Mouse (Mus musculus): ENCODE data around the gene Adgrg3. TPM values are rescaled to one million over a fixed set of nuclear protein-coding genes. Genes with fewer than 3 reads are reported as not detected.

Adgrg3 gene
- total and polyA plus RNA-seq, 3 experiments = 0.08 TPM; not detected in 2

DNA sequence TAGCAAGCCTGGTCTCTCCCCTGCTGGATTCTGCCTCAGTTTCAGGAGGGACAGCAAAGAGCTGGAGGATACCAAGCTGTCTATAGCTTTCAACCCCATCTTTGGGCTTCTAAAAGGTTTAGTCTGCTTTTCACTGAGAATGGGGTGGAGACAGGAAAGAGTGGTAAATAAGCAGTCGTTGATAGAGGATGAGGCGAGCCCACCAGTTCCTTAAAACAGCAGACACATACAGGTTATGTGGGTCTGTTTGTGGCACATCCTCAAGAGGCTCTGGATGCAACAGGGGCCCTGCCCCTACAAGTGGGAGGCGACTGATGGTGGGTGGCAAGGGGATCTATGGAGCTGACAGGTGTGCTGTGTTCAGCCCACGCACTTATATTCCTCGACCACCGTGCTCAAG lies 41.2 kb downstream of the Adgrg3 start (continued):
- TF ChIP-seq BHLHE40 (IDR thresholded peaks at IDR 0.05; ENCODE audit: borderline replicate concordance, low read depth, low read length) (no peak), POLR2AphosphoS5 (IDR thresholded peaks at IDR 0.05; ENCODE audit: borderline replicate concordance, low read depth, low read length) (no peak), NRF1 (IDR thresholded peaks at IDR 0.05; ENCODE audit: insufficient read depth, low read depth, low read length, poor library complexity, severe bottlenecking) (no peak), MEF2A (IDR thresholded peaks at IDR 0.05; ENCODE audit: extremely low read depth, insufficient replicate concordance, low read depth, low read length, poor library complexity, severe bottlenecking) (no peak), ZNF384 (IDR thresholded peaks at IDR 0.05; ENCODE audit: low read depth, low read length) (no peak), TAL1 (IDR thresholded peaks at IDR 0.05; ENCODE audit: low read length) (no peak), MAZ (IDR thresholded peaks at IDR 0.05; ENCODE audit: low read depth, low read length) (no peak), JUND (IDR thresholded peaks at IDR 0.05; ENCODE audit: low read depth, low read length) (no peak), GABPA (IDR thresholded peaks at IDR 0.05; ENCODE audit: low read depth, low read length) (no peak)

DNA sequence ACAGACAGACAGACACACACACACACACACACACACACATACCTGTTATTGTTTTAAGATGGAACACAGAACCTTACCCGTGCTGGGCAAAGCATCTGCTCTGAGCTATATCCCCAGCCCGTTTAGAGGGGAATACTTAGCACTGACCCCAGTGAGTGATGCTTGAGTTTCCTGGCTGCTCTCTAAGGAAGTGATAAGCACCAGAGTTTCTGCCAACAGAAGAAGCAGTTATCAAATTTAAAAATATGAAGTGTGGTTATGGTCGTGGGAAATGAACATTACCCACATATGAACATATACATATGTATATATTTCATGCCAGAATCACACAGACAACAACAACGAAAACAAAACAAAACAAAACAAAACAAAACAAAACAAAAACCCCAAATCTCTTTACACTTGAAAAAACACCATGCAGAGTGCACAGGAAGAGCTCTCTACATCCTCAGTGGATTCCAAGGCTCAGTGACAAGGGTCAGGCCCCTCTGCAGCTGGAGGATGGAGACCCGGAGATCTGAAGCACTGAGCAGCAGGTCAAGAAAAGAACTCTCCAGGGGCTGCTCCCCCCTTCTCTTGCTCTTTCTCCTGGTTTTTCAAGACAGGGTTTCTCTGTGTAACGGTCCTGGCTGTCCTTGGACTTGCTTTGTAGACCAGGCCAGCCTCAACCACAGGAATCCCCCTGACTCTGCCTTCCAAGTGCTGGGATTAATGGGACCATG lies 42.5 kb downstream of the Adgrg3 start:
- TF ChIP-seq GATA1 (IDR thresholded peaks at IDR 0.05; ENCODE audit: low read depth, low read length) (peak; percentile 54), ZMIZ1 (IDR thresholded peaks at IDR 0.05; ENCODE audit: low read depth, low read length) (no peak), ETS1 (IDR thresholded peaks at IDR 0.05; ENCODE audit: low read depth, low read length) (peak; percentile 70), SMC3 (IDR thresholded peaks at IDR 0.05; ENCODE audit: low read depth, low read length) (no peak), TCF12 (IDR thresholded peaks at IDR 0.05; ENCODE audit: low read depth, low read length) (peak; percentile 48), SIN3A (IDR thresholded peaks at IDR 0.05; ENCODE audit: low read length) (peak; percentile 18; the same call in 1 of the 2 replicates), EP300 (IDR thresholded peaks at IDR 0.05; ENCODE audit: low read depth in 1 of 2, low read length in 2 of 2) (peak; percentile 73 to 74), HCFC1 (IDR thresholded peaks at IDR 0.05; ENCODE audit: low read depth, low read length) (0 out of 2 replicates have a peak, but pooled peaks have one; percentile 27)
- H3K36me3 ChIP-seq (ENCODE audit: control insufficient read depth in 1 of 2, insufficient read depth in 2 of 2, low read length in 2 of 2) = peaks cover 0 to 14% of the 10 kb centered on the region in 2 experiments; a peak in 2 of 4 replicates
- peaks cover 0 to 3% of the 10 kb centered on the region in 2 experiments; a peak in 2 of 4 replicates for H3K27me3 ChIP-seq (ENCODE audit: control insufficient read depth in 1 of 2, insufficient read depth in 2 of 2, low read length in 2 of 2)
- H3K79me2 ChIP-seq (ENCODE audit: control insufficient read depth, insufficient read depth, low read length, poor library complexity) = no peaks in the 10 kb centered on the region
- H3K4me1 ChIP-seq (ENCODE audit: control insufficient read depth in 1 of 2, insufficient read depth in 2 of 2, low read length in 2 of 2) = peaks cover 9 to 33% of the 10 kb centered on the region in 2 experiments
- H3K9ac ChIP-seq (ENCODE audit: control insufficient read depth, low read depth, low read length, poor library complexity, severe bottlenecking) = no peak overlapping the region
- no peaks in the 10 kb centered on the region for H3K9me3 ChIP-seq (replicated peaks; ENCODE audit: insufficient read depth, low read length)
- peak overlapping the region; percentile 54 for H3K27ac ChIP-seq (ENCODE audit: control insufficient read depth, low read depth, low read length)
- DNase-seq (ENCODE audit: low read depth, low spot score) = peak; percentile 60
- no peak overlapping the region; a peak in 2 of 4 replicates for H3K4me3 ChIP-seq (ENCODE audit: control insufficient read depth in 1 of 2, insufficient read depth in 1 of 2, low read depth in 2 of 2, low read length in 2 of 2)
